Mouse (Mus musculus) midbrain, embryonic 13.5 days (tissue): ENCODE measurements around the gene Kmt2a. TPM values are rescaled to one million over a fixed set of nuclear protein-coding genes. Genes with fewer than 3 reads are reported as not detected.
A peak's percentile ranks its signal among the peaks of the same experiment; 100 is the strongest.

Source experiments
- ATAC-seq: fragments of 200-750 bp; cut with Nextera tagmentation; 2 replicates; pipeline ENCODE4 v1.8.0; 2017; ENCODE audit warnings: mild to moderate bottlenecking, moderate TSS enrichment, moderate library complexity
- H3K27ac ChIP-seq: fragments of 300-500 bp; sonication (generic); 2 replicates; pipeline ENCODE4 v1.5.1; 2015; ENCODE audit warnings: inconsistent platforms, mild to moderate bottlenecking, moderate library complexity
- H3K27me3 ChIP-seq: fragments of 300-500 bp; sonication (generic); 2 replicates; pipeline ENCODE4 v1.6.1; 2015; ENCODE audit warnings: mild to moderate bottlenecking, inconsistent platforms
- H3K36me3 ChIP-seq: fragments of 300-500 bp; sonication (generic); 2 replicates; pipeline ENCODE4 v1.6.1; 2015; ENCODE audit warnings: mild to moderate bottlenecking, inconsistent platforms
- H3K4me1 ChIP-seq: fragments of 300-500 bp; sonication (generic); replicated peaks from 2 replicates; pipeline ENCODE4 v1.6.1; 2015; ENCODE audit warnings: inconsistent platforms
- H3K4me2 ChIP-seq: fragments of 300-500 bp; sonication (generic); replicated peaks from 2 replicates; pipeline ENCODE4 v1.6.1; 2015; ENCODE audit warnings: moderate library complexity, mild to moderate bottlenecking, inconsistent platforms
- H3K4me3 ChIP-seq: fragments of 300-500 bp; sonication (generic); replicated peaks from 2 replicates; pipeline ENCODE4 v1.5.1; 2015; ENCODE audit warnings: mild to moderate bottlenecking, inconsistent platforms
- H3K9ac ChIP-seq: fragments of 300-500 bp; sonication (generic); replicated peaks from 2 replicates; pipeline ENCODE4 v1.6.1; 2015; ENCODE audit warnings: mild to moderate bottlenecking, inconsistent platforms
- H3K9me3 ChIP-seq: fragments of 300-500 bp; sonication (generic); 2 replicates; pipeline ENCODE4 v1.6.1; 2016; ENCODE audit warnings: mild to moderate bottlenecking, inconsistent platforms
- WGBS: fragments of 180-500 bp; shearing (Covaris S2); methylation state at CpG from one replicate; pipeline ENCODE4 v1.1.7; 2015; 5-methylcytosine and 5-hydroxymethylcytosine counted together
- polyA plus RNA-seq: library from polyadenylated mRNA; unstranded; fragments of >200 nt; fragmentation: Nextera tagmentation; extraction: Ambion mirVana; gene quantifications from 2 replicates; pipeline ENCODE4 v1.2.1, GENCODE M21; 2015

Kmt2a gene
- polyA plus RNA-seq, 1 experiment from 2014 or later = 24.7 TPM

DNA sequence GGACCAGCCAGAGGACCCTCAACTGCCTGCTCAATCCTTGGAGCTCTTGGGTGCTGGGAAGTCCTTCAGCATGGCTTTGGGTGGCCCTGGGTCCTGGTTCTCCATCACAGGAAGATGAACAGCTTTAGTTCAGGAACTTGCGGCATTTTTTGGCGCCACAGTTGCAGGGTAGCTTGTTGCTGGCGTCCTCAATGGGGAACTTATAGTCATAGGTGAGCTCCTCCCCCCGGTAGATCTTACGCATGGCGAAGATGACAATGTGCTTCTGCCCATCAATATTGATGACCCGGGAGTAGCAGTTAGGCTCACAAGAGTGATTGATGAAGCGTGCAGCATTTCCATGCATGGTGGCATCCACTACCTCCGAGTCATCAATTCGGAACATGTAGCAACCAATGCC, 73.3 kb downstream of the Kmt2a start:
- peaks cover 82% of the 10 kb centered on the region for H3K36me3 ChIP-seq
- 95% methylated on average over 10 of the region's 10 CpGs for WGBS

GRCm38 (mm10) chr9:44807141-44807540, 74.0 kb downstream of the Kmt2a start:
- Histone ChIP-seq H3K4me2 (no peak overlapping the region), H3K9me3 (no peaks in the 10 kb centered on the region), H3K27me3 (0 out of 2 replicates have a peak, but pooled peaks cover under 1% of the 10 kb centered on the region), H3K27ac (no peak overlapping the region), H3K4me3 (no peak overlapping the region), H3K4me1 (no peaks in the 10 kb centered on the region), H3K9ac (no peak overlapping the region), H3K36me3 (peaks cover 76% of the 10 kb centered on the region)
- no peak for ATAC-seq
- 76% methylated on average over 5 of the region's 5 CpGs for WGBS

More for the DNA sequence above, 73.3 kb downstream of the Kmt2a start:
- no peak for ATAC-seq
- no peaks in the 10 kb centered on the region for H3K4me1 ChIP-seq
- no peaks in the 10 kb centered on the region for H3K27me3 ChIP-seq
- no peaks in the 10 kb centered on the region for H3K9me3 ChIP-seq
- no peak overlapping the region for H3K9ac ChIP-seq
- H3K4me2 ChIP-seq = no peak overlapping the region
- H3K27ac ChIP-seq = no peak overlapping the region
- no peak overlapping the region for H3K4me3 ChIP-seq

DNA sequence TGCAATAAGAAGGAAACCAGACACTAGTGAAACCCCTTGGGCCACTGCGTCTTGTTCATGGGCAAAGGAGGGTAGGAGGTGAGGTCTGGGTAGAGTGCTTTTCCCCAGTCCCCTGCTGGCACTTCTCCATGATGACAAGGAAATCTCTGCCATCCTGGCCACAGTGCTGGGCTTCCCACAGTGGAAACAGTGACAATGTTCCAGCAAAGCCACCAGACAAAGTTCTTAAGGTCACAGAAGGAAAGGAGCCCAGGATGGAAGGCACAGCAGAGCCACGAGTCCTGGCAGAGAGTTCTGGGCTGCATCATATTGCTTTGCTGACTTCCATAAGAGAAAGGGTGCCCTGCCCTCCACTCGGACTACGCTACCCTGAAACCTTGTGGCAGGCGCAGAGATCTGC, 75.6 kb downstream of the Kmt2a start:
- H3K27me3 ChIP-seq = peaks cover 14% of the 10 kb centered on the region; the same call in 1 of the 2 replicates
- WGBS = 95% methylated on average over 5 of the region's 5 CpGs
- H3K4me3 ChIP-seq = no peak overlapping the region
- H3K9me3 ChIP-seq = no peaks in the 10 kb centered on the region
- peaks cover 61% of the 10 kb centered on the region for H3K36me3 ChIP-seq
- ATAC-seq = no peak
- H3K4me1 ChIP-seq = 0 out of 2 replicates have a peak, but pooled peaks cover 2% of the 10 kb centered on the region
- H3K27ac ChIP-seq = no peak overlapping the region
- H3K4me2 ChIP-seq = no peak overlapping the region
- no peak overlapping the region for H3K9ac ChIP-seq

DNA sequence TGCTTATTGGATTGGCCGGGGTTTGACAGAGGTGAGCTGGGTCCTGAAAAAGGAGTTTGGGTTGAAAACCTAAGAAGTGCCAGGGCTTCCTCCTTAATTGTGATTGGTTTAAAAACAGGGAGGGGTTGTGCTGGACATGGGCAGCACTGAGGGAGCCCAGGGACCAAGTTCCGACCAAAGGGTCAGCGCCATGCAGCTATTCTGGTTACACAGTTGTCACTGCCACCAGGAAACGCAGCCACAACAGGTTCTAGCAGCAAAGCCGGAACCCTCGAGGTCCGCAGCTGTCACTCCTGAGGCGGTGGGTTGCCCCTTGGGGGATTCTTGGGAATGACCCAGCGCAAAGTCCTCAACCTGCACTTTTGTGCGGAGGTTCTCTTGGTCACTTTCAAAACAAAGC, 76.4 kb downstream of the Kmt2a start:
- Histone ChIP-seq H3K4me2 (no peak overlapping the region), H3K9ac (no peak overlapping the region), H3K36me3 (peaks cover 53% of the 10 kb centered on the region), H3K9me3 (no peaks in the 10 kb centered on the region), H3K27me3 (peaks cover 16% of the 10 kb centered on the region; the same call in 1 of the 2 replicates), H3K4me1 (peaks cover 10% of the 10 kb centered on the region), H3K4me3 (no peak overlapping the region), H3K27ac (no peak overlapping the region)
- ATAC-seq = no peak
- WGBS = 91% methylated on average over 10 of the region's 10 CpGs

DNA sequence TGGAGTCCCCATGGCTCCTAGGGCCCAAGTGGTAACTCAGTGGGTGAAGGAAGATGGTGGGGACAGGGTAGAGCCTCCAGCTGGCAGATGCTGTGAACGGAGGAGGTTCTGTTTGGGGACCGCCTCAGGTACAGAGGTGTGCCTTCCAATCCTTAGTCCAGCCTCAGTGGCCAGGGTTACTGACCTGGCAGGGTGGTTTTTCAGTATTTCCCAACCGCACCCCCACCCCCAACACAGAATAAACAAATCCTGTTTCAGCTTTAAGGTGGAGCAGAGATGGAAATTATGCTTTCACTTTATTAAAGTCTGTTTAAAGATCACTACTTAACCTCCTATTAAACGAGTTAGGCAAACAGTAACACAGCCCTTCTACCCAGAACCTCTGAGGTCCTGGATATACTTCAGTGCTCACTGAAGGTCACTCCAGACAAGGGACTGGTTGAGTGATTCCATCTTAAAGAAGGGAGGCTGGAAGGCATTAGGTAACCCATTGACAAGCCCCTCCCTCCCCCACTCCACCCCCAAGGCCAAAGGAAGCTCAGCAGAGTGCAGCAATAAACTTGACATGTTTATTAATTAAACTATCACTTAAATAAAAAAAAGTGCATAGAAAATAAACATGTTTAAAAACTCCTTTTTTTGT, 78.2 kb downstream of the Kmt2a start, which contains the start of gene Ttc36:
Gene Ttc36 (minus strand): TSS at position 265 of the 643 bp plus-strand sequence.
- H3K27ac ChIP-seq = no peak within 1 kb of the TSS
- H3K9me3 ChIP-seq = no peaks in the 10 kb centered on the region
- H3K4me3 ChIP-seq = no peak within 1 kb of the TSS
- no peak within 1 kb of the TSS for H3K9ac ChIP-seq
- peaks cover 35% of the 10 kb centered on the region for H3K36me3 ChIP-seq
- no peak for ATAC-seq
- peaks cover 23% of the 10 kb centered on the region for H3K4me1 ChIP-seq
- no peak within 1 kb of the TSS for H3K4me2 ChIP-seq
- WGBS = 79% methylated on average over 4 of the region's 4 CpGs
- H3K27me3 ChIP-seq = peaks cover 22% of the 10 kb centered on the region

GRCm38 (mm10) chr9:44801669-44802068, 79.4 kb downstream of the Kmt2a start:
- peaks cover 22% of the 10 kb centered on the region for H3K36me3 ChIP-seq
- H3K27ac ChIP-seq = no peak overlapping the region
- 90% methylated on average over 6 of the region's 6 CpGs for WGBS
- no peaks in the 10 kb centered on the region for H3K9me3 ChIP-seq
- peaks cover 23% of the 10 kb centered on the region for H3K4me1 ChIP-seq
- no peak for ATAC-seq
- peaks cover 30% of the 10 kb centered on the region for H3K27me3 ChIP-seq
- H3K9ac ChIP-seq = no peak overlapping the region
- H3K4me3 ChIP-seq = no peak overlapping the region
- H3K4me2 ChIP-seq = no peak overlapping the region

- Histone ChIP-seq H3K27me3 (peaks cover 30% of the 10 kb centered on the region), H3K4me1 (peaks cover 23% of the 10 kb centered on the region), H3K4me3 (peak overlapping the region; percentile 64), H3K36me3 (peaks cover 7% of the 10 kb centered on the region), H3K4me2 (peak overlapping the region; percentile 95), H3K27ac (peak overlapping the region; percentile 80; the same call in 1 of the 2 replicates), H3K9me3 (no peaks in the 10 kb centered on the region), H3K9ac (peak overlapping the region; percentile 77; the same call in 1 of the 2 replicates)
- ATAC-seq = no peak
- WGBS = 41% methylated on average over 9 of the region's 9 CpGs
These were observed 81.2 kb downstream of the Kmt2a start for GRCm38 (mm10) chr9:44799958-44800324.

GRCm38 (mm10) chr9:44799102-44799957, 81.8 kb downstream of the Kmt2a start, which contains the start of gene Tmem25:
Gene Tmem25, minus strand, starts transcription at chr9:44799307.
- H3K4me2 ChIP-seq = peak within 1 kb of the TSS; percentile 95
- H3K4me3 ChIP-seq = peak within 1 kb of the TSS; percentile 64

GRCm38 (mm10) chr9:44798298-44798697, 82.8 kb downstream of the Kmt2a start:
- no peak for ATAC-seq
- 39% methylated on average over 7 of the region's 7 CpGs for WGBS
- no peaks in the 10 kb centered on the region for H3K36me3 ChIP-seq

More at GRCm38 (mm10) chr9:44799102-44799957, 81.8 kb downstream of the Kmt2a start, which contains the start of gene Tmem25:
- no peaks in the 10 kb centered on the region for H3K9me3 ChIP-seq
- H3K27me3 ChIP-seq = peaks cover 30% of the 10 kb centered on the region
- under 1% methylated on average over 75 of the region's 75 CpGs for WGBS
- ATAC-seq = peak; percentile 98
- peaks cover 3% of the 10 kb centered on the region; the same call in 1 of the 2 replicates for H3K36me3 ChIP-seq
- peak within 1 kb of the TSS; percentile 80 for H3K27ac ChIP-seq
- H3K4me1 ChIP-seq = peaks cover 23% of the 10 kb centered on the region
- peak within 1 kb of the TSS; percentile 77 for H3K9ac ChIP-seq

DNA sequence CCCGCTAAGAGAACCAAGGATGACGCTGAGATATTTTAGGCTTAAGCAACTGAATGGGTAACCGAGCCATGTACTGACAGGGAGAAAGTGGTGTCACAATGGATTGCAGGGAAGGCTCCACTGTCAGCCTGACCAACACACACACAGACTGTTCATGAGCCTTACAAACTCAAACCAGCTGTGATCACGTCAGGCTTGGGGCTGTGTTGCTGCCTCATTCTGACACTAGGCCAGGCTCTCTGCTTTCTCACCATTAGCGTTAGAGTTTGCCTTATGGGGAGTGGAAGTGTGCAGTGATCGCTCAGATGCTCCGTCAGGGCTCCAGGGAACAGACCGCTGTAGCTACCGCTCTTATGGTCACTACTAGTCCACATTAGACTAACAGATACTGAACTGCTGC, 88.3 kb downstream of the Kmt2a start:
- H3K4me1 ChIP-seq = no peaks in the 10 kb centered on the region
- no peak overlapping the region for H3K27ac ChIP-seq
- no peaks in the 10 kb centered on the region for H3K9me3 ChIP-seq
- no peak for ATAC-seq
- no peak overlapping the region for H3K4me3 ChIP-seq
- no peak overlapping the region for H3K9ac ChIP-seq
- peaks cover 6% of the 10 kb centered on the region; the same call in 1 of the 2 replicates for H3K27me3 ChIP-seq
- no peak overlapping the region for H3K4me2 ChIP-seq
- WGBS = 80% methylated on average over 9 of the region's 9 CpGs
- H3K36me3 ChIP-seq = peaks cover 50% of the 10 kb centered on the region

More at GRCm38 (mm10) chr9:44798298-44798697, 82.8 kb downstream of the Kmt2a start:
- H3K27me3 ChIP-seq = peaks cover 30% of the 10 kb centered on the region
- peaks cover 23% of the 10 kb centered on the region for H3K4me1 ChIP-seq
- H3K4me3 ChIP-seq = peak overlapping the region; percentile 64
- peak overlapping the region; percentile 77 for H3K9ac ChIP-seq
- H3K9me3 ChIP-seq = no peaks in the 10 kb centered on the region
- no peak overlapping the region for H3K27ac ChIP-seq
- peak overlapping the region; percentile 95 for H3K4me2 ChIP-seq

- ATAC-seq = peak; percentile 99
- peaks cover 22% of the 10 kb centered on the region for H3K36me3 ChIP-seq
- H3K4me2 ChIP-seq = peak overlapping the region; percentile 73
- no peaks in the 10 kb centered on the region for H3K9me3 ChIP-seq
- H3K4me3 ChIP-seq = peak overlapping the region; percentile 67
- H3K4me1 ChIP-seq = peaks cover 17% of the 10 kb centered on the region
- no peaks in the 10 kb centered on the region for H3K27me3 ChIP-seq
- under 1% methylated on average over 41 of the region's 41 CpGs for WGBS
- H3K27ac ChIP-seq = peak overlapping the region; percentile 87
- H3K9ac ChIP-seq = peak overlapping the region; percentile 75
These were observed 108.1 kb downstream of the Kmt2a start for GRCm38 (mm10) chr9:44772750-44773651.
